Mouse (Mus musculus) E14TG2a.4 (cell line): ENCODE measurements around the gene Tmem214.

Source experiments
- CTCF ChIP-seq: conservative IDR thresholded peaks from 2 replicates; pipeline ENCODE4 v1.5.1; 2014; ENCODE audit warnings: low read length
- POU5F1 ChIP-seq: IDR thresholded peaks from 2 replicates; pipeline ENCODE4 v1.6.1; 2014; ENCODE audit warnings: low read length, borderline replicate concordance

DNA sequence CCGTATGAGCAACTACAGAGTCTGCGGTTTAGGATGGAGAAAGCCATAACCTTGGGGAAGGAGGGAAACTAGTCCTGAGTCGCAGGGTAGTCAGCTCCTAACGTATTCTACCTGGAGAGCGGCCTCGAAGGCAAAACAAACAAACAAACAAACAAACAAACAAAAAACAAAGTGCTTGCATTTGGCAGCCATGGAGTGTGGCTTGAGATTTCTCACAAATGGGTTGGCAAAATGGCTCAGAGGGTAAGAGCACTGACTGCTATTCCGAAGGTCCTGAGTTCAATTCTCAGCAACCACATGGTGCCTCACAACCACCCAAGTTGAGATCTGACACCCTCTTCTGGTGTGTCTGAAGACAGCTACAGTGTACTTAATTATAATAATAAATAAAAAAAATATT is 42.1 kb downstream of the Tmem214 start:
- TF ChIP-seq CTCF = no peak
- no peak for TF ChIP-seq POU5F1
